Mouse (Mus musculus): ENCODE results near the gene Palld. TPM values are rescaled to one million over a fixed set of nuclear protein-coding genes. Genes with fewer than 3 reads are reported as not detected.

The Palld gene
- polyA plus RNA-seq, 1 experiment, result 47.5 TPM

GRCm38 (mm10) chr8:61532831-61533230, 369.7 kb downstream of the Palld start:
- WGBS, result 78% methylated on average over 5 of the region's 5 CpGs
- Histone ChIP-seq H3K36me3 (ENCODE audit: control insufficient read depth, insufficient read depth, low read length) (no peaks in the 10 kb centered on the region; the same call in 1 of the 2 replicates), H3K4me3 (ENCODE audit: insufficient read depth, low read depth, low read length) (no peak overlapping the region), H3K4me1 (ENCODE audit: control insufficient read depth, insufficient read depth, low read length) (no peaks in the 10 kb centered on the region; the same call in 1 of the 2 replicates), H3K27me3 (replicated peaks; ENCODE audit: control insufficient read depth, insufficient read depth, low read length) (no peaks in the 10 kb centered on the region), H3K27ac (ENCODE audit: insufficient read depth, low read depth, low read length) (no peak overlapping the region)
- no peak for DNase-seq
- TF ChIP-seq POLR2A (IDR thresholded peaks at IDR 0.05; ENCODE audit: low read depth, low read length) (no peak), CTCF (conservative IDR thresholded peaks at IDR 0.05; ENCODE audit: insufficient read depth, insufficient read length, low read depth, low read length) (no peak)

- WGBS, result 77% methylated on average over 22 of the region's 22 CpGs
Measured at GRCm38 (mm10) chr8:61531944-61532795, 370.3 kb downstream of the Palld start.

GRCm38 (mm10) chr8:61528642-61529041, 373.8 kb downstream of the Palld start:
- H3K27me3 ChIP-seq (replicated peaks; ENCODE audit: control insufficient read depth, insufficient read depth, low read length), result no peaks in the 10 kb centered on the region
- TF ChIP-seq POLR2A (IDR thresholded peaks at IDR 0.05; ENCODE audit: low read depth, low read length) (no peak), CTCF (conservative IDR thresholded peaks at IDR 0.05; ENCODE audit: insufficient read depth, insufficient read length, low read depth, low read length) (no peak)
- H3K27ac ChIP-seq (ENCODE audit: insufficient read depth, low read depth, low read length), result no peak overlapping the region
- H3K36me3 ChIP-seq (ENCODE audit: control insufficient read depth, insufficient read depth, low read length), result peaks cover 2% of the 10 kb centered on the region; the same call in 1 of the 2 replicates
- H3K4me1 ChIP-seq (ENCODE audit: control insufficient read depth, insufficient read depth, low read length), result no peaks in the 10 kb centered on the region
- 78% methylated on average over 6 of the region's 6 CpGs for WGBS
- H3K4me3 ChIP-seq (ENCODE audit: insufficient read depth, low read depth, low read length), result no peak overlapping the region
- no peak for DNase-seq

More at GRCm38 (mm10) chr8:61531944-61532795, 370.3 kb downstream of the Palld start:
- peaks cover 2% of the 10 kb centered on the region; the same call in 1 of the 2 replicates for H3K36me3 ChIP-seq (ENCODE audit: control insufficient read depth, insufficient read depth, low read length)
- no peak for DNase-seq
- no peak overlapping the region for H3K4me3 ChIP-seq (ENCODE audit: insufficient read depth, low read depth, low read length)
- H3K4me1 ChIP-seq (ENCODE audit: control insufficient read depth, insufficient read depth, low read length), result no peaks in the 10 kb centered on the region; the same call in 1 of the 2 replicates
- no peaks in the 10 kb centered on the region for H3K27me3 ChIP-seq (replicated peaks; ENCODE audit: control insufficient read depth, insufficient read depth, low read length)
- no peak overlapping the region for H3K27ac ChIP-seq (ENCODE audit: insufficient read depth, low read depth, low read length)
- TF ChIP-seq CTCF (conservative IDR thresholded peaks at IDR 0.05; ENCODE audit: insufficient read depth, insufficient read length, low read depth, low read length), result peak; percentile 43
- no peak for TF ChIP-seq POLR2A (IDR thresholded peaks at IDR 0.05; ENCODE audit: low read depth, low read length)

- WGBS, result 74% methylated on average over 9 of the region's 9 CpGs
- TF ChIP-seq POLR2A (IDR thresholded peaks at IDR 0.05; ENCODE audit: low read depth, low read length) (no peak), CTCF (conservative IDR thresholded peaks at IDR 0.05; ENCODE audit: insufficient read depth, insufficient read length, low read depth, low read length) (no peak)
- peaks cover 2% of the 10 kb centered on the region; the same call in 1 of the 2 replicates for H3K36me3 ChIP-seq (ENCODE audit: control insufficient read depth, insufficient read depth, low read length)
- H3K27me3 ChIP-seq (replicated peaks; ENCODE audit: control insufficient read depth, insufficient read depth, low read length), result no peaks in the 10 kb centered on the region
- H3K4me1 ChIP-seq (ENCODE audit: control insufficient read depth, insufficient read depth, low read length), result no peaks in the 10 kb centered on the region
- H3K4me3 ChIP-seq (ENCODE audit: insufficient read depth, low read depth, low read length), result no peak overlapping the region
- no peak for DNase-seq
- no peak overlapping the region for H3K27ac ChIP-seq (ENCODE audit: insufficient read depth, low read depth, low read length)
Measured at GRCm38 (mm10) chr8:61528197-61528596, 374.3 kb downstream of the Palld start.

GRCm38 (mm10) chr8:61527037-61527436, 375.5 kb downstream of the Palld start:
- Histone ChIP-seq H3K4me1 (ENCODE audit: control insufficient read depth, insufficient read depth, low read length) (no peaks in the 10 kb centered on the region), H3K27ac (ENCODE audit: insufficient read depth, low read depth, low read length) (no peak overlapping the region), H3K36me3 (ENCODE audit: control insufficient read depth, insufficient read depth, low read length) (peaks cover 2% of the 10 kb centered on the region; the same call in 1 of the 2 replicates), H3K27me3 (replicated peaks; ENCODE audit: control insufficient read depth, insufficient read depth, low read length) (no peaks in the 10 kb centered on the region), H3K4me3 (ENCODE audit: insufficient read depth, low read depth, low read length) (no peak overlapping the region)
- TF ChIP-seq POLR2A (IDR thresholded peaks at IDR 0.05; ENCODE audit: low read depth, low read length) (no peak), CTCF (conservative IDR thresholded peaks at IDR 0.05; ENCODE audit: insufficient read depth, insufficient read length, low read depth, low read length) (no peak)
- no peak for DNase-seq
- 90% methylated on average over 14 of the region's 14 CpGs for WGBS

GRCm38 (mm10) chr8:61522132-61522531, 380.4 kb downstream of the Palld start:
- 2% methylated on average over 1 of the region's 1 CpGs for WGBS
- H3K36me3 ChIP-seq (ENCODE audit: control insufficient read depth, insufficient read depth, low read length), result no peaks in the 10 kb centered on the region; the same call in 1 of the 2 replicates
- DNase-seq, result peak; percentile 27

GRCm38 (mm10) chr8:61517502-61518185, 384.8 kb downstream of the Palld start:
- no peaks in the 10 kb centered on the region; the same call in 1 of the 2 replicates for H3K36me3 ChIP-seq (ENCODE audit: control insufficient read depth, insufficient read depth, low read length)
- peak; percentile 24 for DNase-seq
- H3K27ac ChIP-seq (ENCODE audit: insufficient read depth, low read depth, low read length), result no peak overlapping the region
- 64% methylated on average over 14 of the region's 14 CpGs for WGBS
- H3K4me3 ChIP-seq (ENCODE audit: insufficient read depth, low read depth, low read length), result no peak overlapping the region
- H3K27me3 ChIP-seq (replicated peaks; ENCODE audit: control insufficient read depth, insufficient read depth, low read length), result no peaks in the 10 kb centered on the region
- H3K4me1 ChIP-seq (ENCODE audit: control insufficient read depth, insufficient read depth, low read length), result no peaks in the 10 kb centered on the region
- TF ChIP-seq CTCF (conservative IDR thresholded peaks at IDR 0.05; ENCODE audit: insufficient read depth, insufficient read length, low read depth, low read length) (no peak), POLR2A (IDR thresholded peaks at IDR 0.05; ENCODE audit: low read depth, low read length) (no peak)

More at GRCm38 (mm10) chr8:61522132-61522531, 380.4 kb downstream of the Palld start:
- Histone ChIP-seq H3K27me3 (replicated peaks; ENCODE audit: control insufficient read depth, insufficient read depth, low read length) (no peaks in the 10 kb centered on the region), H3K27ac (ENCODE audit: insufficient read depth, low read depth, low read length) (no peak overlapping the region), H3K4me3 (ENCODE audit: insufficient read depth, low read depth, low read length) (no peak overlapping the region), H3K4me1 (ENCODE audit: control insufficient read depth, insufficient read depth, low read length) (no peaks in the 10 kb centered on the region)
- no peak for TF ChIP-seq CTCF (conservative IDR thresholded peaks at IDR 0.05; ENCODE audit: insufficient read depth, insufficient read length, low read depth, low read length)
- TF ChIP-seq POLR2A (IDR thresholded peaks at IDR 0.05; ENCODE audit: low read depth, low read length), result no peak

Data from kidney, adult 2 months (tissue).